ENCODE assay signal across 8 mouse cellular contexts in the genomic region with DNA sequence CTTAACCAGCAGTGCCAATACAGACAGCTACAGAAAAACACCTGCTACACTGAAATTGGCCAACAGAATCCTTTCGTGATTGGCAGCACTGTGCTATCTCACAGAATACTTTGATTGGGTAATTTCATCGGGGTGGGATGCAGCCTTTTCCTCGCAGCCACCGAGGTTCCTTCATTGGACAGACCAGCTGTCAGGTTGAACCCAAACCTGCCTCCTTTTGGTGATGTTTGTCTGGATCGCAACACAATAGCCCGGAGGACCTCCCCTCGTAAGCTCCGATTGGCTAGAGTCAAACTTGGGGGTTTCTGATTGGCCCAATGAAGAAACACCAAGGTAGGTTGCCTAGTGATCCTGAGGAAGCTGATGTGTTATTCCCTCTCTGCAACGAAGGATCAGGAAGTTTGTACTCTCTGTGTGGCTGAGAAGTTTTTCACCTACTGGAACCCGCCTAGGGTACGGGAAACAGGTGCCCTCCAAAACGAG. TPM values are rescaled to one million over a fixed set of nuclear protein-coding genes. Genes with fewer than 3 reads are reported as not detected.
DNase-seq lines count a peak whose midpoint lies in the region; ATAC-seq and TF ChIP-seq lines count a peak whose summit lies in the region.

A gene (plus strand): TSS at position 331 of the 483 bp plus-strand sequence.

- no peak for TF ChIP-seq CTCF in C2C12 (IDR thresholded peaks at IDR 0.05; ENCODE audit: control insufficient read depth, insufficient read depth, insufficient read length)
- no peak; the same call in 1 of the 2 replicates for TF ChIP-seq CTCF in brain, embryonic 14.5 days (IDR thresholded peaks at IDR 0.05; ENCODE audit: borderline replicate concordance, extremely low read depth, insufficient read depth, insufficient read length)
- no peak for TF ChIP-seq CTCF in liver, adult 2 months (IDR thresholded peaks at IDR 0.05; ENCODE audit: low read depth, low read length)

- H3K4me3 ChIP-seq in C2C12 (ENCODE audit: insufficient read depth, poor library complexity, severe bottlenecking) (peak within 1 kb of the TSS; percentile 48), myocyte (peak within 1 kb of the TSS; percentile 32)
- H3K4me3 ChIP-seq in erythroblast, embryonic 14.5 days (replicated peaks) = peak within 1 kb of the TSS; percentile 88
- peak within 1 kb of the TSS; percentile 84 for H3K4me3 ChIP-seq in heart, embryonic 11.5 days (ENCODE audit: low read depth, low read length)
- peak within 1 kb of the TSS; percentile 76 for H3K4me3 ChIP-seq in kidney, embryonic 16.5 days (ENCODE audit: low read length)
- H3K4me3 ChIP-seq in liver, adult 2 months (ENCODE audit: insufficient read depth, low read depth, low read length) = peak within 1 kb of the TSS; percentile 68

- peaks cover 28% of the 10 kb centered on the region for H3K4me1 ChIP-seq in erythroblast, embryonic 14.5 days (ENCODE audit: control insufficient read depth)
- no peaks in the 10 kb centered on the region for H3K4me1 ChIP-seq in heart, embryonic 11.5 days (ENCODE audit: control insufficient read depth, insufficient read depth, low read length)
- peaks cover 7% of the 10 kb centered on the region for H3K4me1 ChIP-seq in kidney, embryonic 16.5 days (ENCODE audit: insufficient read depth, low read length)
- H3K4me1 ChIP-seq in liver, adult 2 months (ENCODE audit: control insufficient read depth, insufficient read depth, low read length) = no peaks in the 10 kb centered on the region; the same call in 1 of the 2 replicates

- H3K79me3 ChIP-seq in C2C12 (ENCODE audit: low read depth) = no peaks in the 10 kb centered on the region

- H3K9ac ChIP-seq in heart, embryonic 11.5 days (ENCODE audit: low read depth, low read length) = peak within 1 kb of the TSS; percentile 79
- peak within 1 kb of the TSS; percentile 74 for H3K9ac ChIP-seq in kidney, embryonic 16.5 days (replicated peaks; ENCODE audit: low read length)
- H3K9ac ChIP-seq in liver, adult 2 months (ENCODE audit: low read depth, low read length) = peak within 1 kb of the TSS; percentile 76

- peak within 1 kb of the TSS; percentile 78 for H3K27ac ChIP-seq in heart, embryonic 11.5 days (ENCODE audit: low read depth, low read length)
- H3K27ac ChIP-seq in kidney, embryonic 16.5 days (ENCODE audit: low read length) = peak within 1 kb of the TSS; percentile 89
- H3K27ac ChIP-seq in liver, adult 2 months (replicated peaks; ENCODE audit: insufficient read depth, low read depth, low read length) = peak within 1 kb of the TSS; percentile 47

- no peaks in the 10 kb centered on the region for H3K9me3 ChIP-seq in erythroblast, embryonic 14.5 days (ENCODE audit: control insufficient read depth, low read length)
- H3K9me3 ChIP-seq in heart, embryonic 11.5 days (replicated peaks; ENCODE audit: control insufficient read depth, low read length) = no peaks in the 10 kb centered on the region
- H3K9me3 ChIP-seq in kidney, embryonic 16.5 days (ENCODE audit: low read length) = no peaks in the 10 kb centered on the region

- peaks cover 9% of the 10 kb centered on the region for H3K36me3 ChIP-seq in C2C12 (ENCODE audit: control insufficient read depth, insufficient read depth)
- H3K36me3 ChIP-seq in erythroblast, embryonic 14.5 days (ENCODE audit: control insufficient read depth) = peaks cover 39% of the 10 kb centered on the region
- H3K36me3 ChIP-seq in heart, embryonic 11.5 days (ENCODE audit: control insufficient read depth, insufficient read depth, low read length) = peaks cover 10% of the 10 kb centered on the region
- H3K36me3 ChIP-seq in kidney, embryonic 16.5 days (ENCODE audit: insufficient read depth, low read length) = peaks cover 10% of the 10 kb centered on the region; the same call in 1 of the 2 replicates
- peaks cover 11% of the 10 kb centered on the region; the same call in 1 of the 2 replicates for H3K36me3 ChIP-seq in liver, adult 2 months (ENCODE audit: control insufficient read depth, insufficient read depth, low read length)
- peaks cover 9% of the 10 kb centered on the region for H3K36me3 ChIP-seq in myocyte (ENCODE audit: control insufficient read depth, insufficient read depth)
- peaks cover 5% of the 10 kb centered on the region; the same call in 1 of the 2 replicates for H3K36me3 ChIP-seq in splenic B cell, adult 2 months (ENCODE audit: control insufficient read depth, insufficient read depth, low read length, poor library complexity, severe bottlenecking)

- H3K79me2 ChIP-seq in C2C12 (ENCODE audit: control insufficient read depth, insufficient read depth) = peaks cover 12% of the 10 kb centered on the region
- H3K79me2 ChIP-seq in liver, adult 2 months (ENCODE audit: control insufficient read depth, insufficient read depth, low read length) = no peaks in the 10 kb centered on the region
- peaks cover 4% of the 10 kb centered on the region for H3K79me2 ChIP-seq in myocyte (ENCODE audit: control insufficient read depth, insufficient read depth)

- peak; percentile 100 for DNase-seq in brain, embryonic 14.5 days (ENCODE audit: low read depth)
- peak; percentile 99 for DNase-seq in liver, adult 2 months (ENCODE audit: extremely low read depth, low read depth, low spot score)
- peak; percentile 97 for DNase-seq in splenic B cell, adult 2 months (ENCODE audit: low read depth, low spot score)

- H3K27me3 ChIP-seq in C2C12 (ENCODE audit: control insufficient read depth, insufficient read depth, insufficient read length) = no peaks in the 10 kb centered on the region
- no peaks in the 10 kb centered on the region; the same call in 1 of the 2 replicates for H3K27me3 ChIP-seq in erythroblast, embryonic 14.5 days (ENCODE audit: control insufficient read depth)
- H3K27me3 ChIP-seq in heart, embryonic 11.5 days (ENCODE audit: control insufficient read depth, insufficient read depth, low read length) = no peaks in the 10 kb centered on the region
- no peaks in the 10 kb centered on the region for H3K27me3 ChIP-seq in kidney, embryonic 16.5 days (ENCODE audit: insufficient read depth, low read length)
- H3K27me3 ChIP-seq in liver, adult 2 months (ENCODE audit: control insufficient read depth, insufficient read depth, low read length) = no peaks in the 10 kb centered on the region
- no peaks in the 10 kb centered on the region for H3K27me3 ChIP-seq in myocyte (ENCODE audit: control insufficient read depth, insufficient read depth, insufficient read length)
- no peaks in the 10 kb centered on the region for H3K27me3 ChIP-seq in splenic B cell, adult 2 months (ENCODE audit: control insufficient read depth, insufficient read depth, low read length, poor library complexity, severe bottlenecking)

- H3ac ChIP-seq in C2C12 (ENCODE audit: control insufficient read depth, insufficient read length, low read depth) (peak within 1 kb of the TSS; percentile 32), myocyte (ENCODE audit: control insufficient read depth, insufficient read length) (no peak within 1 kb of the TSS)

- TF ChIP-seq POLR2A in brain, embryonic 14.5 days (IDR thresholded peaks at IDR 0.05; ENCODE audit: borderline replicate concordance, extremely low read depth, insufficient read depth, insufficient read length, poor library complexity, severe bottlenecking) = no peak
- no peak for TF ChIP-seq POLR2A in liver, adult 2 months (IDR thresholded peaks at IDR 0.05; ENCODE audit: extremely low read depth, insufficient read depth, low read length)
- TF ChIP-seq POLR2A in myocyte (IDR thresholded peaks at IDR 0.05; ENCODE audit: insufficient read length, low read depth) = no peak

- WGBS in heart, embryonic 11.5 days (ENCODE audit: insufficient replicate concordance) = under 1% methylated on average over 12 of the region's 12 CpGs
- under 1% methylated on average over 12 of the region's 12 CpGs for WGBS in kidney, embryonic 16.5 days
- 0% methylated on average over 12 of the region's 12 CpGs for WGBS in liver, adult 2 months

- ATAC-seq in heart, embryonic 11.5 days (replicated peaks; ENCODE audit: insufficient number of reproducible peaks, low FRiP score, low TSS enrichment) = peak; percentile 100
- ATAC-seq in kidney, embryonic 16.5 days (ENCODE audit: low FRiP score, low TSS enrichment) = peak; percentile 100

- peak within 1 kb of the TSS; percentile 76 for H3K4me2 ChIP-seq in heart, embryonic 11.5 days
- peak within 1 kb of the TSS; percentile 65 for H3K4me2 ChIP-seq in kidney, embryonic 16.5 days (replicated peaks; ENCODE audit: low read depth, low read length)
- H3K4me2 ChIP-seq in myocyte (ENCODE audit: low read depth) = peak within 1 kb of the TSS; percentile 72

TF ChIP-seq in C2C12, 6 proteins besides CTCF, POLR2A, EP300 and RAD21:
- TF ChIP-seq FOSL1 (IDR thresholded peaks at IDR 0.05; ENCODE audit: insufficient read depth, low read length, poor library complexity, severe bottlenecking) (no peak), MYOG (IDR thresholded peaks at IDR 0.05; ENCODE audit: control insufficient read depth, extremely low read depth, insufficient read length) (no peak), CEBPB (IDR thresholded peaks at IDR 0.05; ENCODE audit: low read depth) (peak; percentile 43), USF1 (IDR thresholded peaks at IDR 0.05; ENCODE audit: low read depth) (no peak)

TF ChIP-seq in myocyte, 11 proteins besides CTCF, POLR2A, EP300 and RAD21:
- peak; percentile 95 for TF ChIP-seq SRF (IDR thresholded peaks at IDR 0.05; ENCODE audit: control insufficient read depth, insufficient read length, low read depth)
- TF ChIP-seq REST (IDR thresholded peaks at IDR 0.05; ENCODE audit: insufficient read depth, insufficient read length) = no peak
- TF ChIP-seq CEBPB (IDR thresholded peaks at IDR 0.05; ENCODE audit: insufficient read depth, poor library complexity, severe bottlenecking) = 0 out of 2 replicates have a peak, but pooled peaks have one; percentile 34
- TF ChIP-seq MYOD1 (IDR thresholded peaks at IDR 0.05; ENCODE audit: control insufficient read depth in 1 of 3, insufficient read length in 2 of 3, low read depth in 2 of 3) = peak in 1 of 3 experiments; percentile 24
- TF ChIP-seq MAX (IDR thresholded peaks at IDR 0.05; ENCODE audit: low read depth) = no peak
- TF ChIP-seq MYOG (IDR thresholded peaks at IDR 0.05; ENCODE audit: control insufficient read depth in 1 of 3, insufficient read depth in 1 of 3, insufficient read length in 2 of 3, low read depth in 2 of 3) = peak in 1 of 3 experiments; percentile 56

RNA-seq across cellular contexts. Expression of the gene that starts here (rescaled TPM):
- polyA plus RNA-seq in C2C12 (2012; fragmentation: generic; extraction: Trizol) = 4.5 TPM
- polyA plus RNA-seq in brain, embryonic 14.5 days (2012; rRNA removed) = 22.5 and 23.2 TPM in 2 replicates
- polyA plus RNA-seq in erythroblast, embryonic 14.5 days (2012) = 0.73 and 0.99 TPM in 2 replicates
- 27.8 and 32.0 TPM in 2 replicates for polyA plus RNA-seq in heart, embryonic 11.5 days (2014; fragmentation: Nextera tagmentation; extraction: Ambion mirVana)
- 36.4 and 38.5 TPM in 2 replicates for polyA plus RNA-seq in kidney, embryonic 16.5 days (2015; fragmentation: Nextera tagmentation; extraction: Ambion mirVana)
- 4.6 and 5.2 TPM in 2 replicates for total RNA-seq in liver, adult 2 months (2014; rRNA removed)
- polyA plus RNA-seq in liver, adult 2 months (2012; rRNA removed) = 1.6 and 2.5 TPM in 2 replicates
- polyA plus RNA-seq in myocyte (2012; fragmentation: generic; extraction: Trizol) = 4.4 TPM

Comparison
In these comparisons a context has a peak if more than half of its experiments do, and no peak if none do; other contexts are left out.
1. Peak in every context shown above with its lines: DNase-seq, ATAC-seq, H3K4me3 ChIP-seq and H3K27ac ChIP-seq.
2. H3K4me3 ChIP-seq: peak in every context shown above with its lines; median percentile 88 in erythroblast, embryonic 14.5 days; 84 in heart, embryonic 11.5 days; 76 in kidney, embryonic 16.5 days; 68 in liver, adult 2 months; 48 in C2C12; 32 in myocyte.